Mouse (Mus musculus): ENCODE data around the gene Tex2.

Gene Tex2

DNA sequence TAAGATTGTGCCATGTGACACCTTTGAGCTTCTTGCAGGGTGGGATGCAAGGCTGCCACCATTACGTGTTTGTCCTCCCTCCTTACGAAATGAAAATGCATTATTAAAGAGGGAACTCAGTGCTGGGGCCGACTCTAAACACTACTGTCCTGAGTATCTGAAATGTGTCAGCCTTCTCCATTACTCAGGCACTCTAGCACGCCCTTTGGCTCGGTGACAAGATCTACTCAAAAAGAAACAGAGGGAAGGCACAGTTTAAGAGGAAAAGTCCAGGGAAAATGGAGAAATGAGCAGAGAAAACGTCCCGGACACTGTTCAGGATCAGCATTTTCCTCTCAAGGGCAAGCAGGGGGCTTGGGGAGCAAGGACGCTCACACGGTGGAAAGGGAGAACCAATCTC lies 40.3 kb downstream of the Tex2 start:
- POLR2A ChIA-PET: interaction anchor here (0.5 to 20.8 kb wide), 54 partner anchors 8 to 426 kb away, joined by 3 to 363 read pairs (median 6); partner anchors contain the start of genes Tex2 (in 3 of the 4), Ern1 (in 2 of the 4), Cep95 (in 1 of the 4) and Ddx5 (in 1 of the 4)
- CTCF ChIA-PET: interaction anchor here in 3 of 4 experiments (0.7 to 1.4 kb wide), 6 partner anchors 12 to 238 kb away, joined by 3 to 5 read pairs (median 4); partner anchors contain the start of gene Tex2 (in 1 of the 3)

DNA sequence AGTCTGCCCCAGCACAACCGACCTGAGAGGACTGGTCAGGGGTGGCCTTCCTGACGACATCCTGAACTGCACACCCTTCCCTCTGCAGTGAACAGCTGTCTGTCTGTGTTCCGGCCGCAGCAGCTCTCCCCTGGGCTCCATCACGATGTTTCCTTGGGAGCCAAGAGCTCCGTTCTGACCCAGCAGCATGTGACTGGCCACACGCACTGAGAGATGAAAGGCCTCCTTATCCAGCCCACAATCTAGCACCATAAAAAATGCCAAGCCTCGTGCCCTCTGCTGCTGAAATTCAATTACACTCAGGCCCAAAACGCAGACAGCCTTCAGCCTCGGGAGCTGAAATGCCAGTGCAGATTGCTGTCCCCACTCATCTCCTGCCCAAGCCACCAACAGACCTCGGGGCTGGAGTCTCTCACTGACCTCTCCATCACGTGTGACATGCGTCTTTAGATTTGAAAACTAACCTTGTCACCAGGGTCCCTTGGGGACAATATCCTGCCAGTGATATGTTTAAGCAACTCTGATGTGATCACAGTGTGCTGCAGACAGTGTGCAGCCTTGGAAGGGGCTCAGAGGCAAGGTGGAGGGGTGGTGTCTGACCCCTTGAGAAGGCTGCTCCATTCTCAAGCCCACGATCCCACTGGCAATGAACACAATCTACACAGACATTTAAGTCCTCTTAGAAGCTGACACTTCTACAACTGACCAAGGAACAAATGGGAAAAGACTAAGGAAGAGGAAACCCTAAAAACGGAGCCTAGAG lies 41.0 kb downstream of the Tex2 start:
- ChIA-PET CTCF (interaction anchor here in 2 of 4 experiments (0.6 to 1.4 kb wide), 4 partner anchors 12 to 170 kb away, joined by 3 to 5 read pairs (median 4); no protein-coding TSS in a partner anchor), POLR2A (interaction anchor here (0.5 to 20.8 kb wide), 42 partner anchors 9 to 547 kb away, joined by 3 to 363 read pairs (median 4); partner anchors contain the start of genes Tex2 (in 3 of the 4), Cep95 (in 1 of the 4) and Ddx5 (in 1 of the 4))

DNA sequence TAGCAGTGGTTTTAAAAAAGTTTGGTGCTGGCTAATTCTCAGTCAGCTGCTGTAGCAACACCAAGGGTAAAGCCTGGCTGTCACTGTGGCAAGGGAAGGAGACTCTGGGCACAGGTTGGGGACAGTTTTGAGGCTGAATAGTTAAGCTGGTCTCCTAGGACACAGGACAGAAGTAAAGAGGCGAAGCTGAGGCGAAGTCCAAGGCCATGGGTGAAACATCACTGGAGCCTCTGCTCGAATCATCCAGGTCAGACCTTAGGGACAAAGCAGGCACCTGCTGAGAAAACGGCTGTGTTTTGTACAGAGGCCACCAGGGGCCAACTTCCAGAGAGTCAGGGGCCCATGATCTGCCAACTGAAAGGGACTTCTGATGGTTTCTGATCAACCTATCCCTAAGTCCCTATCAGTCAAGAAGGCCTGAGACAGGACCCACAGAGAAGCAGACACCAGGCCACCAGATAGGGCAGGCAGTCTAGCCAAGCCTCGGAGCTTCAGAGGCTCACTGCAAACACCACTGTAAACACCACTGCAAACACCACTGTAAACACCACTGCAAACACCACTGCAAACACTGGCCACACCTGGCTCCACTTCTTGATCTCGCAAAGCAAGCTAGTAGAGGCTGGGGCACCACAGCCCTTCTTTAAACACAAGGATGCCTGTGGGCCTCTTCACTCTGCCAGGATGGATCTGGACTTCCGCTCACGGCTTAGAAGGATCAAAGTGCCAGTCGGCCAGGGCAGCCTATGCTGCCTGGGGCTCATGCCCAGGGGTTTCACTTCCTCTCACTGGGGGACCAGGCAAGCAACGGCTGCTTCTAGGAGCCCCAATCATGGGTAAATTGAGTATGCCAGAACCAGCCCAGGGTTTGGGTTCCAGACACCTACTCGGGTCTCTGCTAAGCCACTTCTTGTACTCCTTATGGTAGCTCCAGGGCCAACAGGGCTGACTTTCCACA lies 41.9 kb downstream of the Tex2 start:
- ChIA-PET POLR2A (interaction anchor here in 3 of 4 experiments (0.6 to 20.8 kb wide), 36 partner anchors 8 to 218 kb away, joined by 3 to 363 read pairs (median 4); partner anchors contain the start of genes Tex2 (in 3 of the 3), Cep95 (in 1 of the 3) and Ddx5 (in 1 of the 3)), CTCF (interaction anchor here (0.6 to 1.4 kb wide), 5 partner anchors 42 to 171 kb away, joined by 3 to 5 read pairs (median 4); partner anchors contain the start of gene Tex2 (in 1 of the 4))

DNA sequence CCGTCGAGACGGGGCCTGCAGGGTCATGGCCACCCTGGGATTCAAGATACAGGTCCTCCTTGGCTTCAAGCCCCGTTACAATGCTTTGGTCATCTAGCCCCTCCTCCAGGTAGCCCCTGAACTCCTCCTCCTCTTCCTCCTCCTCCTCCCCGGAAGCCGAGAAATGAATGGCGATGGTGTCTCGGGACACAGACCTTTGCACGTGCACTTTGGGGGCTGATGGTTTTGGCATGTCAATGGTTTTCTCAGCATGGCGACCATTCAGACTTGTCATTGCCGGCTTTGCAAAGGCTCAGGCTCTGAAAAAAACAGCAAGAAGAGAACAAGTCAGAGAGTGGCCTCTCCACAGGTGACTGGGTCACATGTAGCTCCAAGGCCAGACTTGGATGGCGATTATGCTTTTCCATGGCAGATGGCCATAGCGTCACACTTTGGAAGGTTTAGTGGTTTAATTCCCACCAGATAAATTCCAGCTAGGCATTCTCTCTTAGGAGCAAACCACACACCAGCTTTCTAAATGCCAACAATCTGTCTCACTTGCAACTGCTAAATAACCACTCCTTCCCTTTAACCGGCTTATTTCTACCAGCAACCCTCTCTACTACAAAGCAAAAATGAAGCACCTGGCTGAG lies 44.8 kb downstream of the Tex2 start:
- POLR2A ChIA-PET: interaction anchor here in 3 of 4 experiments (0.6 to 20.8 kb wide), 22 partner anchors 8 to 352 kb away, joined by 3 to 363 read pairs (median 4); partner anchors contain the start of genes Ern1 (in 1 of the 3) and Smurf2 (in 1 of the 3)

DNA sequence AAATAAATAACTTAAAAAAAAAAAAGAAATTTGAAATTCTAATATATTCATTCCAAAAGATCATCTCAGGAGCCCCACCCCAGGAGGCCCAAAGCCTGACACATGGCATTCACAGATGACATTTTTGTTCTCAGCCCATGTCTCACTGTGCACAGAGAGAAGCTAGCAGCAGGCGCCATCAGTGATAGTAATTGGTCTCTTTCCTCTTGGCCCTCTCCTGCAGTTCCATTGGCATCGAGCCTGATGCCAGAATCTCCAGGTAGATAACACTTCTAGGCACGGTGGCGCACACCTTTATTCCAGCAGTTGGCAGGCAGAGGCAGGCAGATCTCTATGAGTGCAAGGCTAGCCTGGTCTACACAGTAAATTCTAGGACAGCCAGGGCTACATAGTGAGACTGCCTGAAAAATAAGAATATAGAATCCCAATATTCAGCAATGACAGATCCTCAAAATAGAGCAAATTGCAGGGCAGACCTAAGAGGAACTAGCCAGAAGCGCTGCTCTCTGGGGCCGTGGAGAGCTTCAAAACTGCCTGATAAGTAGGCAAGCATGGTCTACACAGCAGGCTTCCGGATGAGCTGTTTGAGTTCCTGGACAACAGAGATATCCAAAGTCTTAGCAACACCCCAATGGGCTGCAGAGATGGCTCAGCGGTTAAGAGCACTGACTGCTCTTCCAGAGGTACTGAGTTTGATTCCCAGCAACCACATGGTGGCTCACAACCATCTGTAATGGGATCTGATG lies 47.0 kb downstream of the Tex2 start:
- POLR2A ChIA-PET: interaction anchor here in 3 of 4 experiments (0.6 to 20.8 kb wide), 22 partner anchors 7 to 468 kb away, joined by 3 to 363 read pairs (median 4); partner anchors contain the start of gene Tex2 (in 1 of the 3)
- CTCF ChIA-PET: interaction anchor here in 3 of 4 experiments (0.5 to 1.4 kb wide), 7 partner anchors 9 to 264 kb away, joined by 3 to 5 read pairs (median 3); partner anchors contain the start of gene Tex2 (in 1 of the 3)

More for the DNA sequence above, 44.8 kb downstream of the Tex2 start:
- CTCF ChIA-PET: interaction anchor here in 3 of 4 experiments (0.6 to 1.6 kb wide), 3 partner anchors 9 to 310 kb away, joined by 3 to 15 read pairs (median 3); no protein-coding TSS in a partner anchor

DNA sequence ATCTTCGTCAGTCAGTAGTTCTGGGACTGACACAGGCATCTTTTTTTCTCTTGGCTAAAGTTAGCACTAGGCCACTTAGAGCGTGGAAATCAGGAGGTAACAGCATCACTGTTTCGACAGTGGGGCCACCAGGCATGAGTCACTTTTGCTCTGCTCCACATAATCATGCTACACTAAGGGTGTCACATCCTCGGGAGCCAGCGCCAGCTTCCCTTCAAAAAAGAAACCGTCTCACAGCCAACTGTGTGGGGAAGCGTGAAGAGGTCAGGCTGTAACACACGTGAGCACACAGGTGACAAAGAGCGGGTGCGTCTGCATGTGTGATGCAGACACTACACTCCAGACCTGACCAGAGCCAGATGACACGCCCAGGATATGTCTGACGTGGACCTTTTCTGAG lies 49.0 kb downstream of the Tex2 start:
- ChIA-PET POLR2A (interaction anchor here in 3 of 4 experiments (1.0 to 20.8 kb wide), 6 partner anchors 9 to 64 kb away, joined by 3 to 363 read pairs (median 5); no protein-coding TSS in a partner anchor), CTCF (interaction anchor here in 1 of 4 experiments (0.5 kb wide), 1 partner anchor 84 kb away, joined by 3 read pairs; no protein-coding TSS in a partner anchor)

DNA sequence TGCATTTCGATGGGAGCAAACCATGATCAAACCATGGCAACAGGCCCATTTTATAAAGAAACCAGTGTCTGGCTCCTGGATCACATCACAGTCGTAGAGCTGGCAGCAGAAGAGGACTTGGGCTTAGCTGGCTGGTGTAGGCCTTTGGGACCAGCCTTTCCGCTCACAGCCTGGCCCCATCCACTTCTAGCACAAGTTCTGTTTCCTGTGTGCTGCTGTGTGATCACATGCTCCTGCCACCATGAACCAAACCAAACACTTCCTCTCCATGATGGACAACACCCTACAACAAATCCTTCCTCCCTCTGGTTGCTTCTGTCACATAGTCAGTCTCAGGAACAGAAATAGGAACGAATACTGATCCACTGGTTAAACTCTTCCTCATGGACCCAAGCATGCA lies 50.5 kb downstream of the Tex2 start:
- CTCF ChIA-PET: no interaction called here
- POLR2A ChIA-PET: interaction anchor here in 3 of 4 experiments (0.7 to 22.7 kb wide), 12 partner anchors 3 to 478 kb away, joined by 3 to 363 read pairs (median 5); partner anchors contain the start of gene Map3k3 (in 1 of the 3)

DNA sequence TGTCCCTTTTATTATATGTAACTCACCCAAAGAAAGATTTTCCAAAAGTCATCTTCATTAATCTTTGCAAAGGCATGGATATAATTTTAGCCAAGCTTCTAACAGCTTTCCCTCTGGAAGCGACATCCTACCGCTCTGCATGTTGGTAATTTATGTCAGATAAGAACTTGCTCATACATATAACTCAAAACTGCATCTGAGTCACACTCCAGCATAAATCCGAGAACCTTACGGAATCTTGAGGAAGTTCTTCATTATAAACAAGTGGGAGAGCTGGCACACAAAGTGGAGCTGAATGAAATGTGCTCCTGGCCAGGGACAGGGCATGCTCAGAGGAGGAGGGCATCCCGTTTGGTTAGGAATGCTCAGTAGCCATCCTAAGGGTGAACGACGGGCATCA lies 53.5 kb downstream of the Tex2 start:
- POLR2A ChIA-PET: interaction anchor here in 2 of 4 experiments (0.6 to 22.7 kb wide), 13 partner anchors 6 to 366 kb away, joined by 3 to 363 read pairs (median 9); partner anchors contain the start of gene Tex2 (in 1 of the 2)
- CTCF ChIA-PET: interaction anchor here in 1 of 4 experiments (0.6 kb wide), 1 partner anchor 182 kb away, joined by 16 read pairs; no protein-coding TSS in a partner anchor

DNA sequence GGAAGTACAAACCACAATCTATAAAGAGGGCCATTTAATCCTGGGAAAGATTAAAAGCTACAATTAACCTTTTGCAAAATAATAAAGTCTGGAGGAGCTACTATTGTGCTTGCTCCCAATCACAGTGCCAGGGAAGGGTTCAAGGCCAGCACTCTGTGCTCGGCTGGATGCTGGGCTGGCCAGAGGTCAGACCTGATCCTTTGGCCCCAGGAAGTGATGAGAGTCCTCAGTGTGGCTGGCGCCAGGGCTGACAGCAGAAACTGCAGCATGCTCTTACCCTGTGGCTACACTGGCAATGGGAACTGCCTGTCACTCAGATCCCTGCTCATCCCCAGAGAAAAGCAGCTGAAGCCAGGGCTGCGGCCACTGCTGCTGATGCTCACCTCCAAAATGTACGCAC lies 55.2 kb downstream of the Tex2 start:
- ChIA-PET POLR2A (interaction anchor here in 3 of 4 experiments (0.6 to 22.7 kb wide), 20 partner anchors 6 to 165 kb away, joined by 3 to 363 read pairs (median 8); no protein-coding TSS in a partner anchor), CTCF (no interaction called here)

DNA sequence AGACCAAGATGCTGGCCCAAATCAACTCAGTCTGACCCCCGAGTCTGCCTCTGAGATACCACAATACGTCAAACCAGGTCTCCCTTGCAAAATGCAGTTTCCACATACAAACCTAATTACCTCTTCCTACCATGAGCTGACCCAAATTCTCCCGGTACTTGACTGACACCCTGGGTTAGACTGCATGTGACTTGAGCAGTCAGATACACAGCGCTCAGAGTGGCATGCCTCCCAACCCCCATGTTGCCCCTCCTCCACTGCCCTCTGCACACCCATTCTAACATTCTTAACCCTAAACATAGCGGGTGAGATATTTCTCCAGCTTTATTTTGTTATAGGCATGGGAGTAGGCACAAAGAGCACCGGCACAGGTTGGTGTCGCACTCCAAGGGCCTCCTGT lies 55.8 kb downstream of the Tex2 start:
- ChIA-PET CTCF (interaction anchor here in 3 of 4 experiments (0.5 to 1.2 kb wide), 3 partner anchors 9 to 829 kb away, joined by 3 to 5 read pairs (median 4); no protein-coding TSS in a partner anchor), POLR2A (interaction anchor here in 3 of 4 experiments (0.6 to 22.7 kb wide), 34 partner anchors 5 to 232 kb away, joined by 3 to 363 read pairs (median 4); partner anchors contain the start of genes Cep95 (in 1 of the 3), Ddx5 (in 1 of the 3) and Tex2 (in 1 of the 3))

DNA sequence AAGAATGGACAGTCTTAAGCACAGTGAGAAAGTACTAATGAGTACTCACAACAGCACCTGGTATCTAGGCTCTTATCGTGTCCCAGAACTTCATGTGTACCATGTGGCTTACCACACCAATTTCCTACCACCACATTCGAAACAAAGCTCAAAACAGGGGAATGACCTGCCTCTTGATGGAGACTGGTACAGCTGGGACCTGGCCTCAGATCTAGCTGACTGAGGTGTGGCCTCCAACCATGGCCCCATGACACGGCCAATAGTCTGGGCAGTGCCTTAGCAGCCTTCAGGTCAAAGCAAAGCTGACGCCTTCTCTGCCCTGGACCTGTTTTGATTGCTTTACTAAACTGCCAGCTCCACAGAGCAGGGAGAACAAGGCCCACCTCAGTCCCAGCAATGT lies 56.5 kb downstream of the Tex2 start:
- CTCF ChIA-PET: interaction anchor here (0.5 to 1.3 kb wide), 6 partner anchors 9 to 829 kb away, joined by 3 to 5 read pairs (median 3); no protein-coding TSS in a partner anchor

DNA sequence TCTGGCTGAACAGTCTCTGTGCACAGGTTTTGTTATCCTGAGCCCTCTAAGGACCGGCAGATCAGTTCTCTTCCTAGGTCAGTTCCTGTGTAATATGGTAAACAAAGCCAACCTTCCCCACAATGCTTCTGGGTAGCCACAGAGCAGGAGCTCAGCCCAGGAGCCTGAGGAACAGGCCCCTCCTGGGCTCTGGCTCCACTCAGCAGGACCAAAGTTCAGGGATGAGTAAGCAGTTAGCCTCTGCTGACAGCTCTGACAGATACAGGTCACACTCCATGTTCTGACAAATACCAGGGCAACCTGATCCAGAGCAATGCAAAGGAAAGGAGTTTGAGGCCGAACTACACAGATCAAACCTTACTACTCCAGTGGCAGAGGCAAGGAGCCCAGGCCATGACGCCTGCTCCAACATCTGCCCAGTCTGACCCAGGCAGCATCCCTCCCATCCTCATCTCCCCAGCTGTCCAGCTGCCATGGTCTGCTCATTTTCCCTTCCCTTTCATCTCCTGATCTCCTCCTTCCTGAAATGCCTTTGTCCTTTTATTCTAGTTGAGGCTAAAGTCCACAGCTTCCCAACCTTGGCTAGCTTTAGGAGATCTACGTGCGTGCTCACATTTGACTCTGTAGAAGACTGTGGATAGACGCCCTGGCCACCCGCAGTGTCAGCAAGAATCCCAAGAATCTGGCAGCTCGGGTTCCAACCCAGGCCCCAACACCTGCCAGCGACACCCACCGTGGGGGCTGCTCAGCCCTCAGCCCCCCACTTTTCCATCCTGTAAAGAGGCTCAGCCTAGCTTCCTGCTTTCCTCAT lies 57.2 kb downstream of the Tex2 start:
- ChIA-PET POLR2A (interaction anchor here (0.5 to 22.7 kb wide), 41 partner anchors 4 to 530 kb away, joined by 3 to 363 read pairs (median 5); partner anchors contain the start of genes Ern1 (in 2 of the 4), Tex2 (in 2 of the 4), Cep95 (in 1 of the 4) and Ddx5 (in 1 of the 4)), CTCF (interaction anchor here in 3 of 4 experiments (0.7 to 1.3 kb wide), 5 partner anchors 10 to 459 kb away, joined by 3 to 5 read pairs (median 3); no protein-coding TSS in a partner anchor)

More for the DNA sequence above, 56.5 kb downstream of the Tex2 start:
- POLR2A ChIA-PET: interaction anchor here (0.6 to 22.7 kb wide), 47 partner anchors 4 to 364 kb away, joined by 3 to 363 read pairs (median 4); partner anchors contain the start of genes Tex2 (in 2 of the 4), Cep95 (in 1 of the 4), Ddx5 (in 1 of the 4) and Ern1 (in 1 of the 4)

DNA sequence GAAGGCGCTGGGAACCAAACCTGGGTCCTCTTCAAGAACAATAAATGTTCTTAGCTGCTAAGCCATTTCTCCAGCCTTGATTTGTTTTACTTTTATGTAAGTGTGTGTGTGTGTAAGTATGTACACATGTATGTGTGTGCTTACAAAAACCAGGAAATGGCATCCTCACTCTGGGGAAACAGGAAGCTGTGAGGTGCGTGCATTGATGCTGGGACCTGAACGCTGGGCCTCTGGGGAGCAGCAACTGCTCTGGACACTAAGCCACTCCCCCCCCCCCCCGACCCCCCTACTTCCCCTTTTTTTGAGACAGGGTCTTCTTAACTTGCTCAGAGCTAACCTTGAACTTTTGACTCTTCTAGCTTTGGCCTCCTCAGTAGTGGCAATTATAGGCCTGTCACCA lies 62.8 kb downstream of the Tex2 start:
- ChIA-PET CTCF (interaction anchor here in 1 of 4 experiments (0.7 kb wide), 1 partner anchor 13 kb away, joined by 7 read pairs; no protein-coding TSS in a partner anchor), POLR2A (interaction anchor here in 2 of 4 experiments (0.5 to 22.7 kb wide), 7 partner anchors 15 to 121 kb away, joined by 3 to 363 read pairs (median 5); partner anchors contain the start of gene Tex2 (in 1 of the 2))

DNA sequence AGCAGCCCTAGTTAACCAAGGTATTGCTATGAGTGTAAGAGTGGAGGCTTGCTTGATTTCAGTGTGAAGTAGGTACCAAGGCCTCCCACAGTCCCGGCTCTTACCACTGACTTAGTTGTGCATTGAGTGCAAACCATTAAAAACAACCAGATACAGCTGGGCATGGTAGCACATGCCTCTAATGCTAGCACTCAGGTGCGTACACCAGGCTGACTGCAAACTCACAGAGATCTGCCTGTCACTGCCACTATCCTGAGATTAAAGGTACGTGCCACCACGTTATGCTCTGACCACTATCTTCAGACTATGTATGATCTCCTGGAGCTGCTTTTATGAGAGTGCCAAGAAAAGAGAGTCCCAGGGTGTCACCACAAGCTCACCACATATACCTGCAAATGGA lies 67.1 kb downstream of the Tex2 start:
- ChIA-PET POLR2A (interaction anchor here in 2 of 4 experiments (0.9 to 22.7 kb wide), 12 partner anchors 8 to 67 kb away, joined by 3 to 363 read pairs (median 6); partner anchors contain the start of gene Tex2 (in 1 of the 2)), CTCF (interaction anchor here in 3 of 4 experiments (0.6 to 1.6 kb wide), 3 partner anchors 81 to 221 kb away, joined by 3 to 8 read pairs (median 3); no protein-coding TSS in a partner anchor)

Data from embryonic stem cell, embryonic (primary cell).